Mouse (Mus musculus) heart, embryonic 16.5 days (tissue): ENCODE measurements around the gene Map2. TPM values are rescaled to one million over a fixed set of nuclear protein-coding genes. Genes with fewer than 3 reads are reported as not detected.

Source experiments
- ATAC-seq: fragments of 200-750 bp; cut with Nextera tagmentation; replicated peaks from 2 replicates; pipeline ENCODE4 v1.8.0; 2017; ENCODE audit warnings: moderate number of reproducible peaks; ENCODE audit not compliant: insufficient read depth, low FRiP score; ENCODE audit errors: extremely low read depth
- H3K27ac ChIP-seq: fragments of 300-500 bp; sonication (generic); 2 replicates; pipeline ENCODE4 v1.5.1; 2014; ENCODE audit warnings: mild to moderate bottlenecking, low read length, control low read depth, moderate library complexity
- H3K27me3 ChIP-seq: fragments of 300-500 bp; sonication (generic); 2 replicates; pipeline ENCODE4 v1.6.1; 2014; ENCODE audit warnings: low read length, mixed read lengths; ENCODE audit not compliant: control insufficient read depth, insufficient read depth
- H3K36me3 ChIP-seq: fragments of 300-500 bp; sonication (generic); 2 replicates; pipeline ENCODE4 v1.6.1; 2014; ENCODE audit not compliant: control insufficient read depth, insufficient read depth
- H3K4me1 ChIP-seq: fragments of 300-500 bp; sonication (generic); 2 replicates; pipeline ENCODE4 v1.6.1; 2014; ENCODE audit warnings: low read length, mixed read lengths; ENCODE audit not compliant: control insufficient read depth, insufficient read depth
- H3K4me2 ChIP-seq: fragments of 300-500 bp; sonication (generic); 2 replicates; pipeline ENCODE4 v1.6.1; 2014; ENCODE audit warnings: low read depth, mild to moderate bottlenecking, control low read depth, low read length
- H3K4me3 ChIP-seq: fragments of 300-500 bp; sonication (generic); 2 replicates; pipeline ENCODE4 v1.5.1; 2014; ENCODE audit warnings: mild to moderate bottlenecking, control low read depth, low read length
- H3K9ac ChIP-seq: fragments of 300-500 bp; sonication (generic); 2 replicates; pipeline ENCODE4 v1.6.1; 2014; ENCODE audit warnings: low read length, control low read depth
- H3K9me3 ChIP-seq: fragments of 300-500 bp; sonication (generic); replicated peaks from 2 replicates; pipeline ENCODE4 v1.6.1; 2016; ENCODE audit warnings: low read length; ENCODE audit not compliant: control insufficient read depth
- WGBS: fragments of 180-500 bp; shearing (Covaris S2); extraction: QIAGEN DNeasy Blood & Tissue Kit; methylation state at CpG from one replicate; pipeline ENCODE4 v1.1.7; 2014; 5-methylcytosine and 5-hydroxymethylcytosine counted together
- polyA plus RNA-seq: library from polyadenylated mRNA; unstranded; fragments of >200 nt; fragmentation: Nextera tagmentation; extraction: Ambion mirVana; gene quantifications from 2 replicates; pipeline ENCODE4 v1.2.1, GENCODE M21; 2015

Map2 gene
- 3.4 and 3.8 TPM in 2 replicates for polyA plus RNA-seq

GRCm38 (mm10) chr1:66175041-66175665 is at the start of gene Map2:
TSS of gene Map2 (plus strand) at chr1:66175273.
- Histone ChIP-seq H3K27ac (no peak within 1 kb of the TSS), H3K9me3 (no peaks in the 10 kb centered on the region), H3K4me2 (peak within 1 kb of the TSS; percentile 94), H3K27me3 (no peaks in the 10 kb centered on the region), H3K4me1 (peaks cover 3% of the 10 kb centered on the region; the same call in 1 of the 2 replicates), H3K9ac (peak within 1 kb of the TSS; percentile 67), H3K36me3 (no peaks in the 10 kb centered on the region), H3K4me3 (peak within 1 kb of the TSS; percentile 68)
- WGBS = under 1% methylated on average over 55 of the region's 61 CpGs
- peak; percentile 99 for ATAC-seq

- no peaks in the 10 kb centered on the region for H3K36me3 ChIP-seq
- H3K9ac ChIP-seq = no peak overlapping the region
- no peak overlapping the region for H3K4me3 ChIP-seq
- H3K27ac ChIP-seq = no peak overlapping the region
- no peaks in the 10 kb centered on the region for H3K4me1 ChIP-seq
- no peaks in the 10 kb centered on the region for H3K9me3 ChIP-seq
- no peaks in the 10 kb centered on the region for H3K27me3 ChIP-seq
- H3K4me2 ChIP-seq = no peak overlapping the region
- no peak for ATAC-seq
These were observed 42.1 kb upstream of the Map2 start for GRCm38 (mm10) chr1:66133014-66133413.

- Histone ChIP-seq H3K36me3 (no peaks in the 10 kb centered on the region), H3K4me3 (no peak overlapping the region), H3K9me3 (no peaks in the 10 kb centered on the region), H3K4me2 (no peak overlapping the region), H3K27ac (no peak overlapping the region), H3K27me3 (no peaks in the 10 kb centered on the region), H3K4me1 (no peaks in the 10 kb centered on the region), H3K9ac (no peak overlapping the region)
- no peak for ATAC-seq
These were observed 39.7 kb upstream of the Map2 start for GRCm38 (mm10) chr1:66135324-66135723.

GRCm38 (mm10) chr1:66140686-66141085 is 34.4 kb upstream of the Map2 start:
- H3K27ac ChIP-seq = no peak overlapping the region
- no peak overlapping the region for H3K9ac ChIP-seq
- no peak overlapping the region for H3K4me3 ChIP-seq
- no peaks in the 10 kb centered on the region for H3K4me1 ChIP-seq
- H3K9me3 ChIP-seq = no peaks in the 10 kb centered on the region
- H3K36me3 ChIP-seq = no peaks in the 10 kb centered on the region
- H3K4me2 ChIP-seq = no peak overlapping the region
- ATAC-seq = no peak
- no peaks in the 10 kb centered on the region for H3K27me3 ChIP-seq
- 83% methylated on average over 1 of the region's 1 CpGs for WGBS

GRCm38 (mm10) chr1:66145180-66145579 is 29.9 kb upstream of the Map2 start:
- Histone ChIP-seq H3K4me1 (no peaks in the 10 kb centered on the region), H3K4me2 (no peak overlapping the region), H3K9me3 (no peaks in the 10 kb centered on the region), H3K4me3 (no peak overlapping the region), H3K27ac (no peak overlapping the region), H3K36me3 (no peaks in the 10 kb centered on the region), H3K9ac (no peak overlapping the region), H3K27me3 (no peaks in the 10 kb centered on the region)
- ATAC-seq = no peak
- 49% methylated on average over 3 of the region's 3 CpGs for WGBS

- no peak overlapping the region for H3K27ac ChIP-seq
- no peaks in the 10 kb centered on the region for H3K36me3 ChIP-seq
- H3K9me3 ChIP-seq = no peaks in the 10 kb centered on the region
- no peak for ATAC-seq
- WGBS = 64% methylated on average over 2 of the region's 2 CpGs
- H3K9ac ChIP-seq = no peak overlapping the region
- no peak overlapping the region for H3K4me2 ChIP-seq
- H3K4me3 ChIP-seq = no peak overlapping the region
- no peaks in the 10 kb centered on the region for H3K4me1 ChIP-seq
- H3K27me3 ChIP-seq = no peaks in the 10 kb centered on the region
These were observed 26.1 kb upstream of the Map2 start for GRCm38 (mm10) chr1:66148825-66149514.

GRCm38 (mm10) chr1:66150806-66151205 is 24.3 kb upstream of the Map2 start:
- Histone ChIP-seq H3K36me3 (no peaks in the 10 kb centered on the region), H3K4me2 (no peak overlapping the region), H3K4me1 (no peaks in the 10 kb centered on the region), H3K9ac (no peak overlapping the region), H3K9me3 (no peaks in the 10 kb centered on the region), H3K27ac (no peak overlapping the region), H3K4me3 (no peak overlapping the region), H3K27me3 (no peaks in the 10 kb centered on the region)
- 74% methylated on average over 3 of the region's 3 CpGs for WGBS
- ATAC-seq = no peak

- Histone ChIP-seq H3K4me3 (no peak overlapping the region), H3K9me3 (no peaks in the 10 kb centered on the region), H3K36me3 (no peaks in the 10 kb centered on the region), H3K9ac (no peak overlapping the region), H3K4me1 (no peaks in the 10 kb centered on the region), H3K27ac (no peak overlapping the region), H3K4me2 (no peak overlapping the region), H3K27me3 (no peaks in the 10 kb centered on the region)
- ATAC-seq = no peak
- 69% methylated on average over 2 of the region's 2 CpGs for WGBS
These were observed 17.9 kb upstream of the Map2 start for GRCm38 (mm10) chr1:66157135-66157534.

GRCm38 (mm10) chr1:66157589-66157988 is 17.5 kb upstream of the Map2 start:
- no peak overlapping the region for H3K27ac ChIP-seq
- no peaks in the 10 kb centered on the region for H3K27me3 ChIP-seq
- H3K4me1 ChIP-seq = no peaks in the 10 kb centered on the region
- no peaks in the 10 kb centered on the region for H3K36me3 ChIP-seq
- H3K4me2 ChIP-seq = no peak overlapping the region
- H3K9me3 ChIP-seq = no peaks in the 10 kb centered on the region
- no peak overlapping the region for H3K4me3 ChIP-seq
- no peak overlapping the region for H3K9ac ChIP-seq
- ATAC-seq = no peak
